ENCODE assay signal across 8 mouse cellular contexts in the genomic region with DNA sequence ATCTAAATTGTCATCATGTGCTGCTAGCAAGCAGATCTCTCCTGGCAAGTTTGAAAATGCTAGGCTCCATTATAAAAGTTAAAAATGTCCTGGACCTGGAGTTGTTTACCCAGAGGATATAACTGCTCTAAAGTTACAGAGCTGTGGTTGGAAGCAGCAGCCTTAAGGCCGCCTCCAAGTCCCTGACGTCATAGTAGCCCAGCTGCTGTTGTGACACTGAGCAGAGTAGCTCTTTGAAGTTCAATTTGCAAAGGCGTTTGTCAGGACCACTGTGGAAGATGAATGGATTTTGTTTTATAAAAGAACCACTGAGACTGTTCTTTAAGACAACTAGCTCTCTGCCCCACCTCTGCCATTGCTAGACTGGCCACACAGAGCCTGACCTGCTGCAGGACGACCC. TPM values are rescaled to one million over a fixed set of nuclear protein-coding genes. Genes with fewer than 3 reads are reported as not detected.
A peak's percentile ranks its signal among the peaks of the same experiment; 100 is the strongest.
DNase-seq lines count a peak whose midpoint lies in the region; ATAC-seq lines count a peak whose summit lies in the region.

A gene (plus strand): TSS at position 154 of the 400 bp plus-strand sequence.

- H3K4me3 ChIP-seq in embryonic facial prominence, embryonic 12.5 days: no peak within 1 kb of the TSS
- no peak within 1 kb of the TSS for H3K4me3 ChIP-seq in hindbrain, embryonic 13.5 days
- H3K4me3 ChIP-seq in limb, embryonic 12.5 days (replicated peaks): no peak within 1 kb of the TSS
- no peak within 1 kb of the TSS for H3K4me3 ChIP-seq in neural tube, embryonic 13.5 days

- no peaks in the 10 kb centered on the region for H3K27me3 ChIP-seq in embryonic facial prominence, embryonic 12.5 days
- no peaks in the 10 kb centered on the region for H3K27me3 ChIP-seq in hindbrain, embryonic 13.5 days
- H3K27me3 ChIP-seq in limb, embryonic 12.5 days: no peaks in the 10 kb centered on the region
- H3K27me3 ChIP-seq in neural tube, embryonic 13.5 days: no peaks in the 10 kb centered on the region

- ATAC-seq in embryonic facial prominence, embryonic 12.5 days (ENCODE audit: insufficient number of reproducible peaks, insufficient read depth, low FRiP score, low TSS enrichment): peak; percentile 93
- ATAC-seq in hindbrain, embryonic 13.5 days (ENCODE audit: low FRiP score): 0 out of 2 replicates have a peak, but pooled peaks have one; percentile 52
- peak; percentile 95 for ATAC-seq in limb, embryonic 12.5 days (ENCODE audit: insufficient number of reproducible peaks, insufficient read depth, low FRiP score, low TSS enrichment, low read depth)
- peak; percentile 77 for ATAC-seq in neural tube, embryonic 13.5 days (ENCODE audit: low read depth)

- H3K9me3 ChIP-seq in embryonic facial prominence, embryonic 12.5 days: no peaks in the 10 kb centered on the region
- no peaks in the 10 kb centered on the region for H3K9me3 ChIP-seq in hindbrain, embryonic 13.5 days
- H3K9me3 ChIP-seq in limb, embryonic 12.5 days: no peaks in the 10 kb centered on the region
- H3K9me3 ChIP-seq in neural tube, embryonic 13.5 days: no peaks in the 10 kb centered on the region

- DNase-seq in layer of hippocampus, adult 11-12 months (ENCODE audit: low spot score): peak; percentile 47
- DNase-seq in layer of hippocampus, adult 9-10 months (ENCODE audit: low spot score): no peak
- no peak for DNase-seq in T-cell, adult 2 months (ENCODE audit: low spot score)
- no peak for DNase-seq in cerebellum, adult 18-20 months

- H3K36me3 ChIP-seq in embryonic facial prominence, embryonic 12.5 days: no peaks in the 10 kb centered on the region
- 0 out of 2 replicates have a peak, but pooled peaks cover 4% of the 10 kb centered on the region for H3K36me3 ChIP-seq in hindbrain, embryonic 13.5 days
- no peaks in the 10 kb centered on the region for H3K36me3 ChIP-seq in limb, embryonic 12.5 days
- peaks cover 6% of the 10 kb centered on the region; the same call in 1 of the 2 replicates for H3K36me3 ChIP-seq in neural tube, embryonic 13.5 days

- peak within 1 kb of the TSS; percentile 9; the same call in 1 of the 2 replicates for H3K4me2 ChIP-seq in embryonic facial prominence, embryonic 12.5 days (replicated peaks)
- H3K4me2 ChIP-seq in hindbrain, embryonic 13.5 days: no peak within 1 kb of the TSS
- peak within 1 kb of the TSS; percentile 35 for H3K4me2 ChIP-seq in limb, embryonic 12.5 days
- H3K4me2 ChIP-seq in neural tube, embryonic 13.5 days: no peak within 1 kb of the TSS

- H3K27ac ChIP-seq in embryonic facial prominence, embryonic 12.5 days: 0 out of 2 replicates have a peak within 1 kb of the TSS, but pooled peaks have one; percentile 25
- no peak within 1 kb of the TSS for H3K27ac ChIP-seq in hindbrain, embryonic 13.5 days
- no peak within 1 kb of the TSS for H3K27ac ChIP-seq in limb, embryonic 12.5 days
- H3K27ac ChIP-seq in neural tube, embryonic 13.5 days (replicated peaks): 0 out of 2 replicates have a peak within 1 kb of the TSS, but pooled peaks have one; percentile 25

- H3K9ac ChIP-seq in embryonic facial prominence, embryonic 12.5 days: no peak within 1 kb of the TSS
- H3K9ac ChIP-seq in hindbrain, embryonic 13.5 days: no peak within 1 kb of the TSS
- H3K9ac ChIP-seq in limb, embryonic 12.5 days (replicated peaks): no peak within 1 kb of the TSS
- H3K9ac ChIP-seq in neural tube, embryonic 13.5 days: no peak within 1 kb of the TSS

- 15% methylated on average over 4 of the region's 4 CpGs for WGBS in embryonic facial prominence, embryonic 12.5 days
- WGBS in hindbrain, embryonic 13.5 days: 10% methylated on average over 4 of the region's 4 CpGs
- 10% methylated on average over 4 of the region's 4 CpGs for WGBS in limb, embryonic 12.5 days
- 7% methylated on average over 4 of the region's 4 CpGs for WGBS in neural tube, embryonic 13.5 days

- H3K4me1 ChIP-seq in embryonic facial prominence, embryonic 12.5 days: 0 out of 2 replicates have a peak, but pooled peaks cover 5% of the 10 kb centered on the region
- peaks cover 8% of the 10 kb centered on the region for H3K4me1 ChIP-seq in hindbrain, embryonic 13.5 days (replicated peaks)
- H3K4me1 ChIP-seq in limb, embryonic 12.5 days (replicated peaks): peaks cover 7% of the 10 kb centered on the region
- peaks cover 12% of the 10 kb centered on the region; the same call in 1 of the 2 replicates for H3K4me1 ChIP-seq in neural tube, embryonic 13.5 days (replicated peaks)

RNA-seq across cellular contexts. Expression of the gene that starts here (rescaled TPM):
- polyA plus RNA-seq in embryonic facial prominence, embryonic 12.5 days (2016; fragmentation: Nextera tagmentation; extraction: Ambion mirVana): 1.3 and 1.9 TPM in 2 replicates
- 25.5 and 26.3 TPM in 2 replicates for polyA plus RNA-seq in hindbrain, embryonic 13.5 days (2015; fragmentation: Nextera tagmentation; extraction: Ambion mirVana)
- polyA plus RNA-seq in limb, embryonic 12.5 days (2016; fragmentation: Nextera tagmentation; extraction: Ambion mirVana): 0.45 and 0.48 TPM in 2 replicates
- polyA plus RNA-seq in neural tube, embryonic 13.5 days (2015; fragmentation: Nextera tagmentation; extraction: Ambion mirVana): 24.5 and 26.1 TPM in 2 replicates

Comparison
In these comparisons a context has a peak if more than half of its experiments do, and no peak if none do; other contexts are left out.
1. Peak in ATAC-seq and H3K4me2 ChIP-seq in limb, embryonic 12.5 days; RNA of the gene not detected or under 1 TPM.
2. H3K27ac ChIP-seq: peak in embryonic facial prominence, embryonic 12.5 days (single experiment) and neural tube, embryonic 13.5 days (single experiment); none in hindbrain, embryonic 13.5 days (single experiment) and limb, embryonic 12.5 days (single experiment).
3. Peak in every context shown above with its lines, with median percentiles within 50 percentile points of each other: ATAC-seq.